Mouse (Mus musculus): ENCODE data around the gene Sele. TPM values are rescaled to one million over a fixed set of nuclear protein-coding genes. Genes with fewer than 3 reads are reported as not detected.

Sele gene
- polyA plus RNA-seq, 1 experiment from 2014 or later, result not detected

- Histone ChIP-seq H3K27ac (no peak overlapping the region), H3K4me3 (ENCODE audit: inconsistent target) (no peak overlapping the region), H3K36me3 (ENCODE audit: inconsistent target) (no peaks in the 10 kb centered on the region), H3K79me2 (ENCODE audit: inconsistent target) (no peaks in the 10 kb centered on the region)
- WGBS (ENCODE audit: missing documents), result 44% methylated on average over 4 of the region's 4 CpGs
Observed at GRCm38 (mm10) chr1:164078323-164078741, 30.3 kb downstream of the Sele start.

GRCm38 (mm10) chr1:164079091-164079490 lies 31.1 kb downstream of the Sele start:
- Histone ChIP-seq H3K4me3 (ENCODE audit: inconsistent target) (no peak overlapping the region), H3K27ac (no peak overlapping the region), H3K79me2 (ENCODE audit: inconsistent target) (no peaks in the 10 kb centered on the region), H3K36me3 (ENCODE audit: inconsistent target) (no peaks in the 10 kb centered on the region)
- 82% methylated on average over 11 of the region's 11 CpGs for WGBS (ENCODE audit: missing documents)

- Histone ChIP-seq H3K27ac (no peak overlapping the region), H3K4me3 (ENCODE audit: inconsistent target) (no peak overlapping the region), H3K79me2 (ENCODE audit: inconsistent target) (no peaks in the 10 kb centered on the region), H3K36me3 (ENCODE audit: inconsistent target) (no peaks in the 10 kb centered on the region)
- 56% methylated on average over 4 of the region's 4 CpGs for WGBS (ENCODE audit: missing documents)
Observed at GRCm38 (mm10) chr1:164083046-164083445, 35.0 kb downstream of the Sele start.

- H3K27ac ChIP-seq, result peak overlapping the region; percentile 27; the same call in 1 of the 2 replicates
- H3K4me3 ChIP-seq (ENCODE audit: inconsistent target), result no peak overlapping the region
- no peaks in the 10 kb centered on the region for H3K79me2 ChIP-seq (ENCODE audit: inconsistent target)
- WGBS (ENCODE audit: missing documents), result 55% methylated on average over 3 of the region's 3 CpGs
- no peaks in the 10 kb centered on the region for H3K36me3 ChIP-seq (ENCODE audit: inconsistent target)
Observed at GRCm38 (mm10) chr1:164086797-164087196, 38.8 kb downstream of the Sele start.

- 30% methylated on average over 5 of the region's 5 CpGs for WGBS (ENCODE audit: missing documents)
- Histone ChIP-seq H3K36me3 (ENCODE audit: inconsistent target) (no peaks in the 10 kb centered on the region), H3K4me3 (ENCODE audit: inconsistent target) (no peak overlapping the region), H3K27ac (peak overlapping the region; percentile 27), H3K79me2 (ENCODE audit: inconsistent target) (no peaks in the 10 kb centered on the region)
Observed at GRCm38 (mm10) chr1:164087872-164088271, 39.8 kb downstream of the Sele start.

- Histone ChIP-seq H3K4me3 (ENCODE audit: inconsistent target) (no peak overlapping the region), H3K79me2 (ENCODE audit: inconsistent target) (no peaks in the 10 kb centered on the region), H3K36me3 (ENCODE audit: inconsistent target) (no peaks in the 10 kb centered on the region), H3K27ac (no peak overlapping the region)
- 90% methylated on average over 6 of the region's 6 CpGs for WGBS (ENCODE audit: missing documents)
Observed at GRCm38 (mm10) chr1:164096780-164097179, 48.7 kb downstream of the Sele start.

- H3K79me2 ChIP-seq (ENCODE audit: inconsistent target), result no peaks in the 10 kb centered on the region
- 71% methylated on average over 2 of the region's 2 CpGs for WGBS (ENCODE audit: missing documents)
- no peaks in the 10 kb centered on the region for H3K36me3 ChIP-seq (ENCODE audit: inconsistent target)
- H3K4me3 ChIP-seq (ENCODE audit: inconsistent target), result no peak overlapping the region
- H3K27ac ChIP-seq, result no peak overlapping the region
Observed at GRCm38 (mm10) chr1:164097911-164098310, 49.9 kb downstream of the Sele start.

GRCm38 (mm10) chr1:164098372-164098771 lies 50.3 kb downstream of the Sele start:
- H3K27ac ChIP-seq, result no peak overlapping the region
- H3K36me3 ChIP-seq (ENCODE audit: inconsistent target), result no peaks in the 10 kb centered on the region
- 96% methylated on average over 2 of the region's 2 CpGs for WGBS (ENCODE audit: missing documents)
- H3K79me2 ChIP-seq (ENCODE audit: inconsistent target), result no peaks in the 10 kb centered on the region
- H3K4me3 ChIP-seq (ENCODE audit: inconsistent target), result no peak overlapping the region

Other genes starting within 250 kb of the Sele start
- 14.2 to 17.7 TPM (median 16.2 TPM) in 3 replicates for gene Scyl3, start 119.1 kb upstream of the Sele start, polyA plus RNA-seq (2018)
- gene BC055324, start 53.4 kb upstream of the Sele start, polyA plus RNA-seq (2018), result 0.76 to 4.4 TPM (median 0.87 TPM) in 3 replicates
- gene Mettl18, start 53.3 kb upstream of the Sele start, polyA plus RNA-seq (2018), result 2.0 to 3.4 TPM (median 2.1 TPM) in 3 replicates
- 0.93 to 3.3 TPM (median 2.5 TPM) in 3 replicates for gene Sell, start 13.7 kb downstream of the Sele start, polyA plus RNA-seq (2018)
- gene Selp, start 67.0 kb downstream of the Sele start, polyA plus RNA-seq (2018), result 0.11 to 0.69 TPM (median 0.25 TPM) in 3 replicates
- gene F5, start 103.6 kb downstream of the Sele start, polyA plus RNA-seq (2018), result 0.12 to 0.55 TPM (median 0.23 TPM) in 3 replicates
- 2.0 to 7.7 TPM (median 5.0 TPM) in 3 replicates for gene Slc19a2, start 200.8 kb downstream of the Sele start, polyA plus RNA-seq (2018)
- 5.3 to 15.9 TPM (median 5.9 TPM) in 3 replicates for gene Ccdc181, start 227.4 kb downstream of the Sele start, polyA plus RNA-seq (2018)